Mouse (Mus musculus): ENCODE measurements at regions not wholly inside any gene's neighbourhood (a gene's known extent, or its start where the extent isn't known, plus 50 kb on each side); places are given as distances from the start of the nearest gene placed in this dataset.

DNA sequence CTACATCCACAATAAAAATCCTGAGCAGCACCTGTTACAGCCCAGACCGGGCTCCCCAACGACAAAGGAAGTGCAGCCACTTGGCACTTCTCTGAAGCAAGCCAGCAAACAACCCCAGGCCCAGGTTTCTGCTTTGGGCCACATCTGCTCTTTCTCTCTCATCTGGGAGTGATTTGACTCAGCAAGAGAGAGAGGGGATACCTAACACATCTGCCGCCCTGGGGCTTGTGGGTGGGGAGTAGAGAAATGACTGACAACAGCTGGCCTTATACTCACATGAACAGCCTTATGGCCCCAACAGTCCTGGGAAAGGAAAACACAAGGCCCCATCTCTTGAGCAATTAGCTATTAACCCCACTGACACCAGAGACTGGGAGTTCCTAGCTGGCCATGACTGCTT lies 560.2 kb upstream of the Gm10131 start:
- TF ChIP-seq CTCF (IDR thresholded peaks at IDR 0.05; ENCODE audit: borderline replicate concordance, extremely low read depth, insufficient read depth, insufficient read length), result no peak
- no peak for TF ChIP-seq POLR2A (IDR thresholded peaks at IDR 0.05; ENCODE audit: borderline replicate concordance, extremely low read depth, insufficient read depth, insufficient read length, poor library complexity, severe bottlenecking)

Measured in brain, embryonic 14.5 days (tissue).